Mouse (Mus musculus): ENCODE measurements at regions not wholly inside any gene's neighbourhood (a gene's known extent, or its start where the extent isn't known, plus 50 kb on each side); places are given as distances from the start of the nearest gene placed in this dataset.

GRCm38 (mm10) chr17:51239465-51239864, 60.3 kb upstream of the Tbc1d5 start:
- Histone ChIP-seq H3K36me3 (no peaks in the 10 kb centered on the region), H3K9ac (no peak overlapping the region), H3K4me3 (no peak overlapping the region), H3K9me3 (no peaks in the 10 kb centered on the region), H3K27ac (no peak overlapping the region), H3K4me1 (no peaks in the 10 kb centered on the region), H3K4me2 (replicated peaks) (no peak overlapping the region), H3K27me3 (no peaks in the 10 kb centered on the region)
- WGBS, result 70% methylated on average over 3 of the region's 3 CpGs
- ATAC-seq (ENCODE audit: low FRiP score, low read depth), result no peak
